Mouse (Mus musculus) lung, embryonic 16.5 days (tissue): ENCODE measurements around the gene Gsc2. TPM values are rescaled to one million over a fixed set of nuclear protein-coding genes. Genes with fewer than 3 reads are reported as not detected.
A peak's percentile ranks its signal among the peaks of the same experiment; 100 is the strongest.

Source experiments
- ATAC-seq: fragments of 200-750 bp; cut with Nextera tagmentation; 2 replicates; pipeline ENCODE4 v1.8.0; 2017; ENCODE audit warnings: low read depth, mild to moderate bottlenecking, moderate library complexity
- H3K27ac ChIP-seq: fragments of 300-500 bp; sonication (generic); 2 replicates; pipeline ENCODE4 v1.5.1; 2014; ENCODE audit warnings: mild to moderate bottlenecking, control low read depth, low read length
- H3K27me3 ChIP-seq: fragments of 300-500 bp; sonication (generic); 2 replicates; pipeline ENCODE4 v1.6.1; 2014; ENCODE audit warnings: low read depth, low read length, mixed read lengths; ENCODE audit not compliant: control insufficient read depth, insufficient read depth
- H3K36me3 ChIP-seq: fragments of 300-500 bp; sonication (generic); 2 replicates; pipeline ENCODE4 v1.6.1; 2014; ENCODE audit warnings: low read length; ENCODE audit not compliant: control insufficient read depth, insufficient read depth
- H3K4me1 ChIP-seq: fragments of 300-500 bp; sonication (generic); replicated peaks from 2 replicates; pipeline ENCODE4 v1.6.1; 2014; ENCODE audit warnings: low read length, mixed read lengths; ENCODE audit not compliant: control insufficient read depth, insufficient read depth
- H3K4me2 ChIP-seq: fragments of 300-500 bp; sonication (generic); 2 replicates; pipeline ENCODE4 v1.6.1; 2014; ENCODE audit warnings: low read depth, low read length, control low read depth
- H3K4me3 ChIP-seq: fragments of 300-500 bp; sonication (generic); 2 replicates; pipeline ENCODE4 v1.5.1; 2014; ENCODE audit warnings: mild to moderate bottlenecking, low read length, control low read depth
- H3K9ac ChIP-seq: fragments of 300-500 bp; sonication (generic); 2 replicates; pipeline ENCODE4 v1.6.1; 2014; ENCODE audit warnings: low read length, control low read depth
- H3K9me3 ChIP-seq: fragments of 300-500 bp; sonication (generic); 2 replicates; pipeline ENCODE4 v1.6.1; 2016; ENCODE audit warnings: low read length; ENCODE audit not compliant: control insufficient read depth
- WGBS: fragments of 180-500 bp; shearing (Covaris S2); extraction: QIAGEN DNeasy Blood & Tissue Kit; methylation state at CpG from one replicate; pipeline ENCODE4 v1.1.7; 2014; 5-methylcytosine and 5-hydroxymethylcytosine counted together
- polyA plus RNA-seq: library from polyadenylated mRNA; unstranded; fragments of >200 nt; fragmentation: Nextera tagmentation; extraction: Ambion mirVana; gene quantifications from 2 replicates; pipeline ENCODE4 v1.2.1, GENCODE M21; 2015

Gsc2 gene
- polyA plus RNA-seq, 1 experiment from 2014 or later: not detected

DNA sequence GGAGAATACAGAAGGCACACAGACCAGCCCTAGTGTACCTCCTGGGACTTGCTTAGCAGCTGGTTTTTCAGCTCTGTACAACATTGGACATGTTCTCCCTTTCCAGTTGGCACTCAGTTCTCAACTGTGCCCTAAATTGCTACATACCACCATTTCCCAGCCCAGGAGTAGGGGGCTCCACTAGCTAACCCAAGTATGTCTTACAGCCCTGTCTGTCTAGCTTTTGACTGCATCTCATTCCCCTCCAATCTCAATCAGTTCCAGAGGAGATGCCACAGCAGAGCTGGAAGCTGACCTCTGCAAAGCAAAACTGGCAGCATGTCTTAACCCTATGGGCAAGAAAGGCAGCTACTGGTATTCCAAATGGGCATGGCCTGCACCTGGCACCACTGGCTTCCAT, 18.8 kb downstream of the Gsc2 start:
- Histone ChIP-seq H3K4me3 (no peak overlapping the region), H3K27ac (no peak overlapping the region), H3K9me3 (no peaks in the 10 kb centered on the region), H3K4me2 (no peak overlapping the region), H3K4me1 (peaks cover 8% of the 10 kb centered on the region; the same call in 1 of the 2 replicates), H3K9ac (no peak overlapping the region), H3K27me3 (no peaks in the 10 kb centered on the region; the same call in 1 of the 2 replicates), H3K36me3 (peaks cover 14% of the 10 kb centered on the region)
- no peak for ATAC-seq

DNA sequence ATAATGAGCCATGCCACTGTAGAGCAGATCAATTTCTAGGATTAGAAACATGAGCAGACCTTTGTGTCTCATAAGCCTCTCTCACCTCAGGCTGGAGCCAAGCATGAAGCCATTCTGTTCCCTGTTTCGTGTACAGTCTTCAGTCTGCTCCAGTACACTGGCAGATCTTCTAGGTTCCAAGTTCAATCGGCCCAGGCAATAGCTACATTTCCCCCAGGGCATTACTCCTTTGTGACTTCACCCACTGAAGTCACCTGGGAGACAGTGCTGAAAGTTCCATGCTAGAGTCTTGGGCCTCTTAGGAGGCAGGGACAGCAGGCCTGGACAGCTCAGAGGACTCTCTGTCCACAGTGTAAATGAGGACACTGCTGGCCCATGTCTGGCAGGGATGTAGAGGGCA, 20.9 kb downstream of the Gsc2 start, which contains the start of gene Tssk1:
Gene Tssk1 (plus strand): TSS at position 301 of the 400 bp plus-strand sequence.
- peaks cover 18% of the 10 kb centered on the region for H3K4me1 ChIP-seq
- H3K27me3 ChIP-seq: no peaks in the 10 kb centered on the region; the same call in 1 of the 2 replicates
- no peaks in the 10 kb centered on the region for H3K36me3 ChIP-seq
- no peak within 1 kb of the TSS for H3K27ac ChIP-seq
- H3K9ac ChIP-seq: no peak within 1 kb of the TSS
- H3K4me3 ChIP-seq: no peak within 1 kb of the TSS
- 65% methylated on average over 2 of the region's 2 CpGs for WGBS
- no peaks in the 10 kb centered on the region for H3K9me3 ChIP-seq
- ATAC-seq: no peak
- no peak within 1 kb of the TSS for H3K4me2 ChIP-seq

GRCm38 (mm10) chr16:17892606-17893005, 22.3 kb downstream of the Gsc2 start:
- Histone ChIP-seq H3K27ac (no peak overlapping the region), H3K9me3 (no peaks in the 10 kb centered on the region), H3K4me3 (no peak overlapping the region), H3K9ac (no peak overlapping the region), H3K4me1 (peaks cover 18% of the 10 kb centered on the region), H3K4me2 (no peak overlapping the region), H3K36me3 (no peaks in the 10 kb centered on the region), H3K27me3 (no peaks in the 10 kb centered on the region; the same call in 1 of the 2 replicates)
- 23% methylated on average over 3 of the region's 3 CpGs for WGBS
- no peak for ATAC-seq

- Histone ChIP-seq H3K27ac (peak within 1 kb of the TSS; percentile 97), H3K9me3 (no peaks in the 10 kb centered on the region), H3K4me3 (peak within 1 kb of the TSS; percentile 72), H3K4me2 (peak within 1 kb of the TSS; percentile 77), H3K27me3 (no peaks in the 10 kb centered on the region; the same call in 1 of the 2 replicates), H3K4me1 (peaks cover 18% of the 10 kb centered on the region), H3K36me3 (no peaks in the 10 kb centered on the region), H3K9ac (peak within 1 kb of the TSS; percentile 100)
- peak; percentile 99 for ATAC-seq
- 0% methylated on average over 34 of the region's 38 CpGs for WGBS
Measured at GRCm38 (mm10) chr16:17891567-17891959, 23.3 kb downstream of the Gsc2 start, which contains the start of gene Gm20518. Gene Gm20518 (minus strand): TSS chr16:17891671.

GRCm38 (mm10) chr16:17890917-17891566, 23.8 kb downstream of the Gsc2 start:
- peaks cover 18% of the 10 kb centered on the region for H3K4me1 ChIP-seq
- no peaks in the 10 kb centered on the region; the same call in 1 of the 2 replicates for H3K27me3 ChIP-seq
- under 1% methylated on average over 43 of the region's 44 CpGs for WGBS
- ATAC-seq: peak; percentile 60
- peak overlapping the region; percentile 55 for H3K4me2 ChIP-seq
- no peaks in the 10 kb centered on the region for H3K36me3 ChIP-seq
- peak overlapping the region; percentile 100 for H3K9ac ChIP-seq
- no peaks in the 10 kb centered on the region for H3K9me3 ChIP-seq
- peak overlapping the region; percentile 72 for H3K4me3 ChIP-seq
- H3K27ac ChIP-seq: peak overlapping the region; percentile 97

GRCm38 (mm10) chr16:17890342-17890727, 24.5 kb downstream of the Gsc2 start:
- Histone ChIP-seq H3K27ac (no peak overlapping the region), H3K36me3 (no peaks in the 10 kb centered on the region), H3K27me3 (no peaks in the 10 kb centered on the region; the same call in 1 of the 2 replicates), H3K4me1 (peaks cover 18% of the 10 kb centered on the region), H3K9ac (peak overlapping the region; percentile 100), H3K4me2 (peak overlapping the region; percentile 55), H3K4me3 (peak overlapping the region; percentile 72), H3K9me3 (no peaks in the 10 kb centered on the region)
- WGBS: 25% methylated on average over 2 of the region's 2 CpGs
- no peak for ATAC-seq

DNA sequence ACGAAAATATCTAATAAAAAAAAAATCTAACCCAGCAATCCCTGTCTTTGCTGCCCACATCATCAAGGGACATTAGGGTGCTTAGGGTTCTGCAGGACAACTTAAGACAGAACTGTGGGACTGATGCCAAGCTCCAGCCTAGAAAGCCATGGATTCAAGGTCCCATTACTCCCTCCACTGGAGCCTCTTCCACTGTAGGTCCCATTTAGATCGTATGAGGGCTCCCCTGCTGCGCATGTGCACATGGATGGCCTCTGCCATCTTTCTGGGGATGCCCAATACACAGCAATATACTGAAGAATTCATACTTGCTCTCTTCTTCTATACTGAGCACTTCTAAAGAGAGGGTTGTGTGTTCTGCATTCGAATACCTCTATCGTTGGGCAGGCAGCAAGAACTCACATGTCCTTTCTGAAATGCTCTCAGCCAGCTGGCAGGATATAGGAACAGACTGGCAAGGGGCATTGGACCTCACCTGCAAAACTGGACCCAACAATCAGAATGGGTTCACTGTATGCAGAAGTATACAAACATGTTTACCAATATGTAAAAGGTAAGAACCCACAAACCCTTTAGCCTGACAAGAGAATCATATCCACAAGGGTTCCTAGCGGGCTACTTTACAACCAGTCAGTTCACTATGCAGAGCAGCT, 25.0 kb downstream of the Gsc2 start:
- Histone ChIP-seq H3K4me1 (peaks cover 18% of the 10 kb centered on the region), H3K4me3 (peak overlapping the region; percentile 72), H3K9me3 (no peaks in the 10 kb centered on the region), H3K9ac (peak overlapping the region; percentile 100), H3K27me3 (no peaks in the 10 kb centered on the region), H3K27ac (no peak overlapping the region), H3K36me3 (no peaks in the 10 kb centered on the region), H3K4me2 (peak overlapping the region; percentile 55)
- no peak for ATAC-seq
- WGBS: 77% methylated on average over 6 of the region's 6 CpGs

DNA sequence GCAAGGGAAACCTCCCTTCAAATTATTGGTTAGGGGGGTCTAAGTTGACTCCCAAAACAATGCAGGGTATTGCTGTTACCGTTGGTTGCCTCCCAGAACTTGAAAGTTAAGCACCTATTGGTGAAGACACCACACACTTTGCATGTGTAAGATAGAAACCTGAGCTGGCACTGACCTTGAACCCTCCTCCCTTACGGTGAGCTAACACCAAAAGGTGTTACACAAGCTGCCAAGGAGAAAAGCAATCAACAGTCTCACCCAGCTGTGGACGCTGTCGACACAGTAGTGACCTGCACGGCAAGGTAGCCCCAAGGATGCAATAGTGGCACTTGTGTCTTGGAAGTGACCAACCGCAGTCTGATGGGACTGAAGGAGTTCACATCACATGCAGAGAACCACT, 30.7 kb downstream of the Gsc2 start:
- Histone ChIP-seq H3K4me2 (no peak overlapping the region), H3K36me3 (0 out of 2 replicates have a peak, but pooled peaks cover 3% of the 10 kb centered on the region), H3K27me3 (no peaks in the 10 kb centered on the region), H3K4me1 (peaks cover 4% of the 10 kb centered on the region; the same call in 1 of the 2 replicates), H3K4me3 (no peak overlapping the region), H3K27ac (no peak overlapping the region), H3K9me3 (no peaks in the 10 kb centered on the region), H3K9ac (no peak overlapping the region)
- no peak for ATAC-seq
- WGBS: 65% methylated on average over 6 of the region's 6 CpGs

- Histone ChIP-seq H3K9me3 (no peaks in the 10 kb centered on the region), H3K36me3 (0 out of 2 replicates have a peak, but pooled peaks cover 3% of the 10 kb centered on the region), H3K27me3 (no peaks in the 10 kb centered on the region), H3K27ac (no peak overlapping the region), H3K4me1 (peaks cover 4% of the 10 kb centered on the region; the same call in 1 of the 2 replicates), H3K4me3 (no peak overlapping the region), H3K9ac (no peak overlapping the region), H3K4me2 (no peak overlapping the region)
- ATAC-seq: peak; percentile 49; the same call in 1 of the 2 replicates
Measured at GRCm38 (mm10) chr16:17882196-17882595, 32.7 kb downstream of the Gsc2 start.
